Mouse (Mus musculus): ENCODE results near the gene Ibsp. TPM values are rescaled to one million over a fixed set of nuclear protein-coding genes. Genes with fewer than 3 reads are reported as not detected.

Gene Ibsp
- polyA plus RNA-seq, 1 experiment from 2014 or later = not detected

DNA sequence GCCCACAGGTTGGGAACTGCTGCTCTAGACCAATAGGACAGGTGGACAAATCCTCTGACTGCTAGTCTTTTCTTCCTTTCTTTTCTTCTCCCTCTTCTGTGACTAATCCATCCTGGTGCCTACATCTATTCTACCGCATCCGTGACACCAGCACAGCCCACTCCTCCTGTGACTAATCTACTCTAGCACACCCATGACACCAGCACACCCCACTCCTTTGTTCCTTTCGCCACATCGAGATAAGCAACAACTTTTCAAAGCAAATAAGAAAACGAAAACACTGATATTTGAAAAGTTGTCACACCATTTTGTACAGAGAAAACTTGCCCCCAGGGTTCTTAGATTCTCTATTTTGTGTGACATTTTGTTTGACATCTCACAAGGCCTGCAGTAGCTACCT, 31.1 kb downstream of the Ibsp start:
- ATAC-seq = no peak
- Histone ChIP-seq H3K4me1 (replicated peaks; ENCODE audit: control insufficient read depth, insufficient read depth, low read length) (no peaks in the 10 kb centered on the region), H3K36me3 (ENCODE audit: control insufficient read depth, insufficient read depth) (no peaks in the 10 kb centered on the region), H3K27me3 (replicated peaks; ENCODE audit: control insufficient read depth, insufficient read depth, low read length) (no peaks in the 10 kb centered on the region), H3K27ac (ENCODE audit: low read depth, low read length) (no peak overlapping the region), H3K4me2 (replicated peaks; ENCODE audit: low read depth) (no peak overlapping the region), H3K4me3 (ENCODE audit: low read depth, low read length) (no peak overlapping the region), H3K9ac (ENCODE audit: low read depth, low read length) (no peak overlapping the region), H3K9me3 (ENCODE audit: control insufficient read depth) (no peaks in the 10 kb centered on the region)
- WGBS = 76% methylated on average over 5 of the region's 5 CpGs
- no peak for TF ChIP-seq CTCF (IDR thresholded peaks at IDR 0.05; ENCODE audit: low read depth)

DNA sequence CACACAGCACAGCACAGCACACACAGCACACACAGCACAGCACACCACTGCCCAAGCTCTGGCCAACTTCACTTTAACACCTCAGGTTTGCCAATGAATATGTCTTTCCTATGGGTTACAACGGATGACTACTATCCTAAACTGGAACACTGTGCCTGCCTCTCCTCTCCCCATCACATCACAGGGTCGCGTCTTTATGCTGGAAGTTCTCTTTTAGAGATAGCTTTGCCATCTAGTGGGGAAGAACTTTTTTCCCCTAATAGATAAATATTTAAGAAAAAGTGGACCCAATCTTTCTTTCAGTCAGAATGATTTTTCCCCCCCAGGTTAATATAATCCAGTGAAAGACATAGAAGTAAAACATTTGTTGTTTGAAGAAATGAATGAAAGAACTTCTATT, 33.3 kb downstream of the Ibsp start:
- WGBS = 63% methylated on average over 3 of the region's 3 CpGs
- Histone ChIP-seq H3K4me1 (replicated peaks; ENCODE audit: control insufficient read depth, insufficient read depth, low read length) (no peaks in the 10 kb centered on the region), H3K9me3 (ENCODE audit: control insufficient read depth) (no peaks in the 10 kb centered on the region), H3K27me3 (replicated peaks; ENCODE audit: control insufficient read depth, insufficient read depth, low read length) (no peaks in the 10 kb centered on the region), H3K36me3 (ENCODE audit: control insufficient read depth, insufficient read depth) (no peaks in the 10 kb centered on the region), H3K4me3 (ENCODE audit: low read depth, low read length) (no peak overlapping the region), H3K4me2 (replicated peaks; ENCODE audit: low read depth) (no peak overlapping the region), H3K9ac (ENCODE audit: low read depth, low read length) (no peak overlapping the region), H3K27ac (ENCODE audit: low read depth, low read length) (no peak overlapping the region)
- no peak for TF ChIP-seq CTCF (IDR thresholded peaks at IDR 0.05; ENCODE audit: low read depth)
- ATAC-seq = no peak

DNA sequence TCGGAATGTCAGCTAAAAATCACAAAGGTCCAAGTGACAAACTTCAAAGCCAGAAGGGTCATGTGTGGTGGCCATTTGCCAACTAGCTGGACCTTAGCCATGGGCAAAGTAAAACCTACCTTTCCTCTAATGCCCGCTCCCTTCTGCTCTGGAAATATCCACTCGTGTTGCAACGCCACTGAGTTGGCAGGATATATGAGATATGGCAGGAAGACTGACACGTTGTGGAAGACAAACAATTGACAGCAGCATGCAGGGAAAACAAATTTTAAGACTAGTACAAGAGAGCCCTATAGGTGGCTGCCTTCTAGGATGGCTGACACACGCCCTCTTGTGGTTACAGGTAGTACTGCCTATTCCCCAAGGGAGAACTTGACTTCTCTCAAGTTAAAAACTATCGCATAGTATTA, 34.3 kb downstream of the Ibsp start:
- Histone ChIP-seq H3K4me1 (replicated peaks; ENCODE audit: control insufficient read depth, insufficient read depth, low read length) (no peaks in the 10 kb centered on the region), H3K4me3 (ENCODE audit: low read depth, low read length) (no peak overlapping the region), H3K4me2 (replicated peaks; ENCODE audit: low read depth) (no peak overlapping the region), H3K9ac (ENCODE audit: low read depth, low read length) (no peak overlapping the region), H3K27me3 (replicated peaks; ENCODE audit: control insufficient read depth, insufficient read depth, low read length) (0 out of 2 replicates have a peak, but pooled peaks cover 3% of the 10 kb centered on the region), H3K9me3 (ENCODE audit: control insufficient read depth) (no peaks in the 10 kb centered on the region), H3K36me3 (ENCODE audit: control insufficient read depth, insufficient read depth) (no peaks in the 10 kb centered on the region), H3K27ac (ENCODE audit: low read depth, low read length) (no peak overlapping the region)
- 32% methylated on average over 7 of the region's 7 CpGs for WGBS
- TF ChIP-seq CTCF (IDR thresholded peaks at IDR 0.05; ENCODE audit: low read depth) = peak; percentile 94
- peak; percentile 31; the same call in 1 of the 2 replicates for ATAC-seq

DNA sequence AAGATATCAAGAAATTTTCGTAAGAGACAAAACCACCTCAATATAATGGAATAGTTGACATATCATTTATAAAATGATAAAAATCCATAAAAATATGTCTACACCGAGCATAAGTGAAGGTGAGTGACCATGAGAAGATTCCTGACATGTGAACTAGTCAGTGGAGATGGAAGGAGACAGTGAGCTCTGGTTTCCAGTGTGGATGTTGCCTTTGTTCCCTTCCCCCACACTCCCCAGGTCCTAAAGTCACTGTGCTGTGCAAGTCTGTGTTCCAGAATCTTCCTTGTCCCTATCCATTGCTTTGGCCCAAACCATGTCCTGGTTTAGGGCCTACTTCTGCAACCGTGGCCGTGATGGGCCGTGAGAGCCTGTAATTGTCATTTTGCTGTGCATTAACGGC, 34.7 kb downstream of the Ibsp start:
- no peak overlapping the region for H3K4me3 ChIP-seq (ENCODE audit: low read depth, low read length)
- H3K4me2 ChIP-seq (replicated peaks; ENCODE audit: low read depth) = no peak overlapping the region
- no peak for TF ChIP-seq CTCF (IDR thresholded peaks at IDR 0.05; ENCODE audit: low read depth)
- H3K4me1 ChIP-seq (replicated peaks; ENCODE audit: control insufficient read depth, insufficient read depth, low read length) = no peaks in the 10 kb centered on the region
- no peak overlapping the region for H3K9ac ChIP-seq (ENCODE audit: low read depth, low read length)
- ATAC-seq = no peak
- no peaks in the 10 kb centered on the region for H3K9me3 ChIP-seq (ENCODE audit: control insufficient read depth)
- no peak overlapping the region for H3K27ac ChIP-seq (ENCODE audit: low read depth, low read length)
- 0 out of 2 replicates have a peak, but pooled peaks cover 3% of the 10 kb centered on the region for H3K27me3 ChIP-seq (replicated peaks; ENCODE audit: control insufficient read depth, insufficient read depth, low read length)
- H3K36me3 ChIP-seq (ENCODE audit: control insufficient read depth, insufficient read depth) = no peaks in the 10 kb centered on the region
- WGBS = 71% methylated on average over 6 of the region's 6 CpGs

DNA sequence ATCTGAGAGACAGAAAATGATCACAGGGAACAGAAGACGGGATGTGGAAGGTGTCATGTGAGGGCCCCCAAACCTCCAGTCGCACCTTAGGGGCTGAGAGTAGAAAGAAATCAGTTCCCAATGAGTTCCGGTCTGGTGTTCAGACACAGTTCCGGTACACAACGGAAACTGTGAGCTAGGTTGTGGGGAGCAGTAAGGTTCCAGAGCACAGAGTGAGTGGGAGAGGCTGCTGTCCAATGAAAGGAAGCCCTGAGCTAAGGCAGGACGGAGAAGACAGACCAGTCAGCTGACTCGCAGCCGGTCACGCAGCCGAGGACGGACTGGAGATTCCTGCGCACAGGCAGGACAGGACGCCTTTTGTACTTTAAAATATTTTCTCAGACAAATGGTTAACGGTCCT, 35.5 kb downstream of the Ibsp start:
- no peak for ATAC-seq
- Histone ChIP-seq H3K9ac (ENCODE audit: low read depth, low read length) (no peak overlapping the region), H3K27me3 (replicated peaks; ENCODE audit: control insufficient read depth, insufficient read depth, low read length) (0 out of 2 replicates have a peak, but pooled peaks cover 3% of the 10 kb centered on the region), H3K4me2 (replicated peaks; ENCODE audit: low read depth) (no peak overlapping the region), H3K4me1 (replicated peaks; ENCODE audit: control insufficient read depth, insufficient read depth, low read length) (no peaks in the 10 kb centered on the region), H3K4me3 (ENCODE audit: low read depth, low read length) (no peak overlapping the region), H3K27ac (ENCODE audit: low read depth, low read length) (no peak overlapping the region), H3K36me3 (ENCODE audit: control insufficient read depth, insufficient read depth) (no peaks in the 10 kb centered on the region), H3K9me3 (ENCODE audit: control insufficient read depth) (no peaks in the 10 kb centered on the region)
- TF ChIP-seq CTCF (IDR thresholded peaks at IDR 0.05; ENCODE audit: low read depth) = no peak
- WGBS = 89% methylated on average over 14 of the region's 14 CpGs

DNA sequence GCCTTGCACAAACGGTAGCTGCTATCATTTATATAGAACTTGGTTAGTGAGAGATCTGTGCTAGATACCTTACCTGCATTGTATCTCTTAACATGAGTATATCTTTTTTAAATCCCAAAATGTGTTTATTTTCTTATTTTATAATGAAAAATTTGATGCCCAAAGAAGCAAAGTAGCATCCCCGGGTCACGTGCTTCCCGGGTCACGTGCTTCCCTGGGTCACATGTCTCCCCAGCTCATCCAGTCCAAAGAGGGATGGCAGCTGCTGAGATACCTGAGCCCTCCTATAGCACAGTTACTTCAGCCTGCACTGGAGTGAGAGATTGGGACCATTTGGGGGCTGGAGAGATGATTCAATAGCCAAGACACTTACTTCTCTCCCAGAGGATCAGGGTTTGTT, 37.0 kb downstream of the Ibsp start:
- H3K36me3 ChIP-seq (ENCODE audit: control insufficient read depth, insufficient read depth) = no peaks in the 10 kb centered on the region
- no peak overlapping the region for H3K9ac ChIP-seq (ENCODE audit: low read depth, low read length)
- no peak overlapping the region for H3K4me3 ChIP-seq (ENCODE audit: low read depth, low read length)
- 0 out of 2 replicates have a peak, but pooled peaks cover 3% of the 10 kb centered on the region for H3K27me3 ChIP-seq (replicated peaks; ENCODE audit: control insufficient read depth, insufficient read depth, low read length)
- no peak overlapping the region for H3K27ac ChIP-seq (ENCODE audit: low read depth, low read length)
- H3K4me2 ChIP-seq (replicated peaks; ENCODE audit: low read depth) = no peak overlapping the region
- 81% methylated on average over 5 of the region's 5 CpGs for WGBS
- no peak for TF ChIP-seq CTCF (IDR thresholded peaks at IDR 0.05; ENCODE audit: low read depth)
- H3K9me3 ChIP-seq (ENCODE audit: control insufficient read depth) = no peaks in the 10 kb centered on the region
- no peaks in the 10 kb centered on the region for H3K4me1 ChIP-seq (replicated peaks; ENCODE audit: control insufficient read depth, insufficient read depth, low read length)
- ATAC-seq = no peak

DNA sequence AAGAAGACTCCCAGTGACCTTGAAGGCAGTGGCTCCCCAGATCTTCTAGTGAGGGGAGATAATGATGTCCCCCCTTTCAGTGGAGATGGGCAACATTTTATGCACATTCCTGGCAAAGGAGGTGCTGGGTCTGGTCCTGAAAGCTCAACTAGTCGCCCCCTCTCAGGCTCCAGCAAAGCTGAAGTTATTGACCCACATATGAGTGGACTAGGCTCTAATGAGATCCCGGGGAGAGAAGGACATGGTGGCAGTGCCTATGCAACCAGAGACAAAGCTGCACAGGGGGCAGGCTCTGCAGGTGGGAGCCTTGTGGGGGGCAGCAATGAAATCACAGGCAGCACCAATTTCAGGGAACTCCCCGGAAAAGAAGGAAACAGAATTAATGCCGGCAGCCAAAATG, 38.5 kb downstream of the Ibsp start:
- H3K9me3 ChIP-seq (ENCODE audit: control insufficient read depth) = no peaks in the 10 kb centered on the region
- H3K4me1 ChIP-seq (replicated peaks; ENCODE audit: control insufficient read depth, insufficient read depth, low read length) = no peaks in the 10 kb centered on the region
- no peak overlapping the region for H3K9ac ChIP-seq (ENCODE audit: low read depth, low read length)
- 0 out of 2 replicates have a peak, but pooled peaks cover 3% of the 10 kb centered on the region for H3K27me3 ChIP-seq (replicated peaks; ENCODE audit: control insufficient read depth, insufficient read depth, low read length)
- TF ChIP-seq CTCF (IDR thresholded peaks at IDR 0.05; ENCODE audit: low read depth) = no peak
- no peaks in the 10 kb centered on the region for H3K36me3 ChIP-seq (ENCODE audit: control insufficient read depth, insufficient read depth)
- H3K27ac ChIP-seq (ENCODE audit: low read depth, low read length) = no peak overlapping the region
- 83% methylated on average over 4 of the region's 4 CpGs for WGBS
- H3K4me2 ChIP-seq (replicated peaks; ENCODE audit: low read depth) = no peak overlapping the region
- H3K4me3 ChIP-seq (ENCODE audit: low read depth, low read length) = no peak overlapping the region
- ATAC-seq = no peak
